Mouse (Mus musculus): ENCODE measurements at regions not wholly inside any gene's neighbourhood (a gene's known extent, or its start where the extent isn't known, plus 50 kb on each side); places are given as distances from the start of the nearest gene placed in this dataset.
"Not testable (repeated sequence)": the region's sequence is repeated elsewhere in the genome, so short reads cannot be mapped to it uniquely, and the experiment has no call there.

GRCm38 (mm10) chr5:117040878-117041277, 75.0 kb downstream of the Suds3 start:
- DNase-seq = no peak

- DNase-seq = no peak
Measured at GRCm38 (mm10) chr5:117037261-117037660, 78.7 kb downstream of the Suds3 start.

GRCm38 (mm10) chr5:117032130-117032529, 83.8 kb downstream of the Suds3 start:
- no peak for DNase-seq

GRCm38 (mm10) chr5:117025689-117026383, 90.1 kb downstream of the Suds3 start:
- DNase-seq = no peak

GRCm38 (mm10) chr5:117018419-117019150, 97.3 kb downstream of the Suds3 start:
- no peak for DNase-seq

GRCm38 (mm10) chr5:117011128-117011527, 104.8 kb downstream of the Suds3 start:
- no peak for DNase-seq

- DNase-seq = no peak
Measured at GRCm38 (mm10) chr5:117000770-117001201, 115.1 kb downstream of the Suds3 start.

GRCm38 (mm10) chr5:116994508-116994907, 121.4 kb downstream of the Suds3 start:
- DNase-seq = no peak

- no peak for DNase-seq
Measured at GRCm38 (mm10) chr5:116993674-116994073, 122.2 kb downstream of the Suds3 start.

GRCm38 (mm10) chr5:116991461-116991860, 124.5 kb downstream of the Suds3 start:
- DNase-seq = no peak

GRCm38 (mm10) chr5:116971474-116971873, 144.4 kb downstream of the Suds3 start:
- not testable (repeated sequence) for DNase-seq

GRCm38 (mm10) chr5:116964171-116964570, 151.7 kb downstream of the Suds3 start:
- no peak for DNase-seq

GRCm38 (mm10) chr5:116963106-116963505, 152.8 kb downstream of the Suds3 start:
- no peak for DNase-seq

GRCm38 (mm10) chr5:116960041-116960440, 155.9 kb downstream of the Suds3 start:
- no peak for DNase-seq

- no peak for DNase-seq
Measured at GRCm38 (mm10) chr5:116958141-116958540, 157.8 kb downstream of the Suds3 start.

GRCm38 (mm10) chr5:116956572-116956971, 159.3 kb downstream of the Suds3 start:
- DNase-seq = no peak

- no peak for DNase-seq
Measured at GRCm38 (mm10) chr5:116950280-116950881, 165.5 kb downstream of the Suds3 start.

- no peak for DNase-seq
Measured at GRCm38 (mm10) chr5:116934585-116934984, 181.3 kb downstream of the Suds3 start.

GRCm38 (mm10) chr5:116934151-116934550, 181.8 kb downstream of the Suds3 start:
- DNase-seq = no peak

GRCm38 (mm10) chr5:116933105-116933504, 182.8 kb downstream of the Suds3 start:
- DNase-seq = no peak

GRCm38 (mm10) chr5:116923761-116924160, 192.2 kb downstream of the Suds3 start:
- no peak for DNase-seq

- no peak for DNase-seq
Measured at GRCm38 (mm10) chr5:116922059-116922671, 193.7 kb downstream of the Suds3 start.

- peak; percentile 29 for DNase-seq
Measured at GRCm38 (mm10) chr5:116914876-116915275, 201.0 kb downstream of the Suds3 start.
